Mouse (Mus musculus): ENCODE measurements around the gene Ndufa7. TPM values are rescaled to one million over a fixed set of nuclear protein-coding genes. Genes with fewer than 3 reads are reported as not detected.

The Ndufa7 gene
- polyA plus RNA-seq, 1 experiment from 2014 or later: 592 TPM

- Histone ChIP-seq H3K4me2 (replicated peaks; ENCODE audit: low read depth, low read length) (no peak overlapping the region), H3K36me3 (ENCODE audit: control insufficient read depth, insufficient read depth, low read length) (no peaks in the 10 kb centered on the region), H3K27ac (ENCODE audit: low read length) (no peak overlapping the region), H3K4me3 (ENCODE audit: low read depth, low read length) (no peak overlapping the region), H3K9ac (replicated peaks; ENCODE audit: low read depth, low read length) (no peak overlapping the region), H3K9me3 (ENCODE audit: control insufficient read depth, low read depth, low read length) (no peaks in the 10 kb centered on the region), H3K27me3 (ENCODE audit: control insufficient read depth, insufficient read depth, low read length) (no peaks in the 10 kb centered on the region), H3K4me1 (ENCODE audit: control insufficient read depth, insufficient read depth, low read length) (no peaks in the 10 kb centered on the region)
- WGBS: 27% methylated on average over 1 of the region's 1 CpGs
- ATAC-seq (ENCODE audit: insufficient number of reproducible peaks, insufficient read depth, low FRiP score, low read depth): no peak
Measured at GRCm38 (mm10) chr17:33804745-33805144, 19.6 kb upstream of the Ndufa7 start.

GRCm38 (mm10) chr17:33807181-33807888, 17.0 kb upstream of the Ndufa7 start:
- ATAC-seq (ENCODE audit: insufficient number of reproducible peaks, insufficient read depth, low FRiP score, low read depth): no peak
- no peaks in the 10 kb centered on the region for H3K36me3 ChIP-seq (ENCODE audit: control insufficient read depth, insufficient read depth, low read length)
- 44% methylated on average over 8 of the region's 9 CpGs for WGBS
- H3K9me3 ChIP-seq (ENCODE audit: control insufficient read depth, low read depth, low read length): no peaks in the 10 kb centered on the region
- H3K27ac ChIP-seq (ENCODE audit: low read length): no peak overlapping the region
- H3K4me2 ChIP-seq (replicated peaks; ENCODE audit: low read depth, low read length): no peak overlapping the region
- no peak overlapping the region for H3K9ac ChIP-seq (replicated peaks; ENCODE audit: low read depth, low read length)
- no peaks in the 10 kb centered on the region for H3K4me1 ChIP-seq (ENCODE audit: control insufficient read depth, insufficient read depth, low read length)
- H3K27me3 ChIP-seq (ENCODE audit: control insufficient read depth, insufficient read depth, low read length): no peaks in the 10 kb centered on the region
- H3K4me3 ChIP-seq (ENCODE audit: low read depth, low read length): no peak overlapping the region

- WGBS: 30% methylated on average over 10 of the region's 10 CpGs
- no peak overlapping the region for H3K27ac ChIP-seq (ENCODE audit: low read length)
- no peaks in the 10 kb centered on the region for H3K4me1 ChIP-seq (ENCODE audit: control insufficient read depth, insufficient read depth, low read length)
- H3K4me2 ChIP-seq (replicated peaks; ENCODE audit: low read depth, low read length): no peak overlapping the region
- H3K27me3 ChIP-seq (ENCODE audit: control insufficient read depth, insufficient read depth, low read length): no peaks in the 10 kb centered on the region
- no peaks in the 10 kb centered on the region for H3K36me3 ChIP-seq (ENCODE audit: control insufficient read depth, insufficient read depth, low read length)
- H3K4me3 ChIP-seq (ENCODE audit: low read depth, low read length): no peak overlapping the region
- H3K9me3 ChIP-seq (ENCODE audit: control insufficient read depth, low read depth, low read length): no peaks in the 10 kb centered on the region
- no peak overlapping the region for H3K9ac ChIP-seq (replicated peaks; ENCODE audit: low read depth, low read length)
- ATAC-seq (ENCODE audit: insufficient number of reproducible peaks, insufficient read depth, low FRiP score, low read depth): no peak
Measured at GRCm38 (mm10) chr17:33808192-33808591, 16.2 kb upstream of the Ndufa7 start.

- Histone ChIP-seq H3K27me3 (ENCODE audit: control insufficient read depth, insufficient read depth, low read length) (no peaks in the 10 kb centered on the region), H3K9me3 (ENCODE audit: control insufficient read depth, low read depth, low read length) (no peaks in the 10 kb centered on the region), H3K4me1 (ENCODE audit: control insufficient read depth, insufficient read depth, low read length) (no peaks in the 10 kb centered on the region), H3K4me2 (replicated peaks; ENCODE audit: low read depth, low read length) (peak within 1 kb of the TSS; percentile 87), H3K36me3 (ENCODE audit: control insufficient read depth, insufficient read depth, low read length) (no peaks in the 10 kb centered on the region), H3K9ac (replicated peaks; ENCODE audit: low read depth, low read length) (peak within 1 kb of the TSS; percentile 25; the same call in 1 of the 2 replicates), H3K27ac (ENCODE audit: low read length) (no peak within 1 kb of the TSS; the same call in 1 of the 2 replicates), H3K4me3 (ENCODE audit: low read depth, low read length) (peak within 1 kb of the TSS; percentile 48)
- peak; percentile 99 for ATAC-seq (ENCODE audit: insufficient number of reproducible peaks, insufficient read depth, low FRiP score, low read depth)
- 1% methylated on average over 36 of the region's 36 CpGs for WGBS
Measured at GRCm38 (mm10) chr17:33810334-33811141, 13.8 kb upstream of the Ndufa7 start, which contains the start of gene Kank3. Gene Kank3, plus strand, starts transcription at chr17:33810519.

GRCm38 (mm10) chr17:33811142-33811516, 13.2 kb upstream of the Ndufa7 start:
- peak overlapping the region; percentile 48 for H3K4me3 ChIP-seq (ENCODE audit: low read depth, low read length)
- WGBS: 14% methylated on average over 7 of the region's 7 CpGs
- no peaks in the 10 kb centered on the region for H3K36me3 ChIP-seq (ENCODE audit: control insufficient read depth, insufficient read depth, low read length)
- ATAC-seq (ENCODE audit: insufficient number of reproducible peaks, insufficient read depth, low FRiP score, low read depth): no peak
- no peak overlapping the region; the same call in 1 of the 2 replicates for H3K27ac ChIP-seq (ENCODE audit: low read length)
- H3K9me3 ChIP-seq (ENCODE audit: control insufficient read depth, low read depth, low read length): no peaks in the 10 kb centered on the region
- peak overlapping the region; percentile 87 for H3K4me2 ChIP-seq (replicated peaks; ENCODE audit: low read depth, low read length)
- no peaks in the 10 kb centered on the region for H3K27me3 ChIP-seq (ENCODE audit: control insufficient read depth, insufficient read depth, low read length)
- H3K4me1 ChIP-seq (ENCODE audit: control insufficient read depth, insufficient read depth, low read length): no peaks in the 10 kb centered on the region
- no peak overlapping the region; the same call in 1 of the 2 replicates for H3K9ac ChIP-seq (replicated peaks; ENCODE audit: low read depth, low read length)

GRCm38 (mm10) chr17:33812475-33812874, 11.9 kb upstream of the Ndufa7 start:
- Histone ChIP-seq H3K9ac (replicated peaks; ENCODE audit: low read depth, low read length) (no peak overlapping the region), H3K4me2 (replicated peaks; ENCODE audit: low read depth, low read length) (no peak overlapping the region), H3K9me3 (ENCODE audit: control insufficient read depth, low read depth, low read length) (no peaks in the 10 kb centered on the region), H3K36me3 (ENCODE audit: control insufficient read depth, insufficient read depth, low read length) (no peaks in the 10 kb centered on the region), H3K4me1 (ENCODE audit: control insufficient read depth, insufficient read depth, low read length) (peaks cover 4% of the 10 kb centered on the region; the same call in 1 of the 2 replicates), H3K4me3 (ENCODE audit: low read depth, low read length) (no peak overlapping the region), H3K27ac (ENCODE audit: low read length) (no peak overlapping the region), H3K27me3 (ENCODE audit: control insufficient read depth, insufficient read depth, low read length) (no peaks in the 10 kb centered on the region)
- no peak for ATAC-seq (ENCODE audit: insufficient number of reproducible peaks, insufficient read depth, low FRiP score, low read depth)
- 41% methylated on average over 3 of the region's 3 CpGs for WGBS

- no peak overlapping the region for H3K27ac ChIP-seq (ENCODE audit: low read length)
- no peak overlapping the region for H3K4me2 ChIP-seq (replicated peaks; ENCODE audit: low read depth, low read length)
- H3K9me3 ChIP-seq (ENCODE audit: control insufficient read depth, low read depth, low read length): no peaks in the 10 kb centered on the region
- ATAC-seq (ENCODE audit: insufficient number of reproducible peaks, insufficient read depth, low FRiP score, low read depth): no peak
- no peaks in the 10 kb centered on the region for H3K27me3 ChIP-seq (ENCODE audit: control insufficient read depth, insufficient read depth, low read length)
- H3K4me3 ChIP-seq (ENCODE audit: low read depth, low read length): no peak overlapping the region
- WGBS: 49% methylated on average over 4 of the region's 4 CpGs
- no peak overlapping the region for H3K9ac ChIP-seq (replicated peaks; ENCODE audit: low read depth, low read length)
- H3K4me1 ChIP-seq (ENCODE audit: control insufficient read depth, insufficient read depth, low read length): peaks cover 6% of the 10 kb centered on the region; the same call in 1 of the 2 replicates
- H3K36me3 ChIP-seq (ENCODE audit: control insufficient read depth, insufficient read depth, low read length): no peaks in the 10 kb centered on the region
Measured at GRCm38 (mm10) chr17:33812990-33813389, 11.4 kb upstream of the Ndufa7 start.

- no peak overlapping the region for H3K4me3 ChIP-seq (ENCODE audit: low read depth, low read length)
- H3K9ac ChIP-seq (replicated peaks; ENCODE audit: low read depth, low read length): no peak overlapping the region
- no peak for ATAC-seq (ENCODE audit: insufficient number of reproducible peaks, insufficient read depth, low FRiP score, low read depth)
- no peak overlapping the region for H3K4me2 ChIP-seq (replicated peaks; ENCODE audit: low read depth, low read length)
- H3K36me3 ChIP-seq (ENCODE audit: control insufficient read depth, insufficient read depth, low read length): peaks cover 10% of the 10 kb centered on the region; the same call in 1 of the 2 replicates
- H3K27ac ChIP-seq (ENCODE audit: low read length): no peak overlapping the region
- H3K4me1 ChIP-seq (ENCODE audit: control insufficient read depth, insufficient read depth, low read length): peaks cover 10% of the 10 kb centered on the region; the same call in 1 of the 2 replicates
- 89% methylated on average over 6 of the region's 6 CpGs for WGBS
- no peaks in the 10 kb centered on the region for H3K9me3 ChIP-seq (ENCODE audit: control insufficient read depth, low read depth, low read length)
- H3K27me3 ChIP-seq (ENCODE audit: control insufficient read depth, insufficient read depth, low read length): no peaks in the 10 kb centered on the region
Measured at GRCm38 (mm10) chr17:33815399-33815798, 9.0 kb upstream of the Ndufa7 start.

All from stomach, embryonic 14.5 days (tissue).